In the genomic region with DNA sequence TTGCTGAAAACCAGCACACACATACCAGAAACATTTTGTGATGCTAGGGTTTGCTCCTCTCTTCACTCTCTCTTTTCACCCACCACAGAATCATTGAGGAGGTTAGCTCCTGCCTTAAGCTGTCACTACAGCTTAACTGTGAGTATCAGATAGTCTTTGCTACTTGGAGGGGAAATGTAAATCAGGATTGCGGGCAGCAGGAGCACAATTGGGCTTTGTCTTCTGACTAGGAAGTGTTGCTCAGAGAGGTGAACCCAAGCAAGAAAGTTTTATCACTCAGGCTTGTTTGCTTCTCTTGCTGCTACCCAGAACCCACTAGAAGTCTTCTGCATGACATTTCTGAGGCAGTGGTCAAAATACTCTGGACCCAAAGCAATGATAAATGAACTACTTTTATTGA, we compare ENCODE assay signal across 14 mouse cellular contexts.
"Had no signal": no experiment of that assay in that cellular context is flagged by ENCODE, and none has a peak within 500 bp of the region (broad histone marks: within the 10 kb centered on the region; RNA-seq: fewer than 3 reads in every experiment).

No protein-coding gene starts in this region.

- H3K4me1 ChIP-seq: limb, embryonic 13.5 days; neural tube, embryonic 15.5 days had no signal

- H3K27me3 ChIP-seq: limb, embryonic 13.5 days; neural tube, embryonic 15.5 days had no signal

- H3K4me2 ChIP-seq: limb, embryonic 13.5 days; neural tube, embryonic 15.5 days had no signal

- DNase-seq: kidney, adult 9 months; kidney, postnatal 14 days; left cerebral cortex, postnatal 4 days; lung, adult 18-20 months; lung, postnatal 36 days; midbrain, embryonic 14.5 days; right cerebral cortex, postnatal 4 days had no signal

- H3K9ac ChIP-seq: limb, embryonic 13.5 days; liver, embryonic 14.5 days; neural tube, embryonic 15.5 days had no signal

- H3K27ac ChIP-seq: hindbrain, postnatal 0 days; limb, embryonic 13.5 days; liver, embryonic 14.5 days; midbrain, embryonic 10.5 days; neural tube, embryonic 15.5 days had no signal

- ATAC-seq: hindbrain, postnatal 0 days; lung, postnatal 0 days had no signal

- H3K4me3 ChIP-seq: limb, embryonic 13.5 days; midbrain, embryonic 10.5 days; myocyte; neural tube, embryonic 15.5 days had no signal

- H3K9me3 ChIP-seq: limb, embryonic 13.5 days; midbrain, embryonic 10.5 days; neural tube, embryonic 15.5 days had no signal

- H3K36me3 ChIP-seq: limb, embryonic 13.5 days; midbrain, embryonic 10.5 days; neural tube, embryonic 15.5 days had no signal
